Mouse (Mus musculus) megakaryocyte, adult 5-6 weeks (primary cell): Measurements from ENCODE around the gene Slco1a6. TPM values are rescaled to one million over a fixed set of nuclear protein-coding genes. Genes with fewer than 3 reads are reported as not detected.

ENCODE experiments used
- ATAC-seq: 2 replicates; pipeline ENCODE4 v1.8.0; 2016; ENCODE audit warnings: mild to moderate bottlenecking, inconsistent platforms; ENCODE audit not compliant: poor library complexity, severe bottlenecking
- total RNA-seq, 2 experiments: library from RNA; stranded (forward) in 1 of 2; stranded (reverse) in 1 of 2; fragments of 153-499, 151-499 nt in 1 of 2; fragments of 221-1000, 200-1000 nt in 1 of 2; gene quantifications; 2 replicates each; pipeline versions ENCODE4 v1.2.3 to v1.2.4; 2015 to 2017

The Slco1a6 gene
- total RNA-seq, 2 experiments from 2014 or later, result not detected

DNA sequence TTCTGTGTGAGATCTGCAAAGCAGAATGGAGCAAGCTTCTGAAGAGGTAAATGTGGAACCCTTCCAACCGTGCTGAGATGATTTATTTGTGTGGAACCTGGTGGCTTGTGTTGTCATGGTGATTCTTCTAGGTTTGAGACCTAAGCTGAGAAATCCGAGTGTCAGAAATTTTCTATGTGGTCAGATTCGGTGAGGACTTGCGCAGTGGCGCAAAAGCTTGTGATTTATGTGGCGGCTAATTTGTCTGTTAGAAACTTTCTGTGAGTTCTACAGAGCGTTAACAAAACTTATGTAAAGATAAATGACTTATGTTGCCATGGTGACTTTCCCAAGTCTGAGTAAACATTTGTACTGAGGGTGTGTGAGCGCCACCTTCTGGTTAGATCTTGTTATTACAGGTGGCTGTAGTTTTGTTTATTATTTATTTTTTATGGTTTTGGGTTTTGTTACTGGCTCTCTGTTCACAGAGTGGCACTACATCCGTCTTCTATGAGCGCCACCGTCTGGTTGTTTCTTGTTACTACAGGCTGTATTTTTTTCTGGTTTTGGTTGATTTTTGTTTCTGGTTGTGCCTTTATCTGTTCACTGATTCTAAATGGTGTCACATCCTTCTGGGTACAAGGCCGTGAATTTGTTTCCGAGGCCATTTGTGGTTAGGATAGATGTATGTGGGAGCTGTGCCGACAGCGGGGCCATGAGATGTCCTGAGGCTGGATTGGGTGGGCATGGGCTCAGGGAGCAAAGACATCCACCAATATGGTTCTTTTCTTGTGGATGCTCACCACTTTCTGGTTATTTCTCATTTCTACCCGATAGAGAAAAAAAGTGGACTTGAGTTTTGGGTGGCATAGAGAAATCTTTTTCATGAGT lies 167.8 kb downstream of the Slco1a6 start:
- ATAC-seq, result 0 out of 2 replicates have a peak, but pooled peaks have one; percentile 29

DNA sequence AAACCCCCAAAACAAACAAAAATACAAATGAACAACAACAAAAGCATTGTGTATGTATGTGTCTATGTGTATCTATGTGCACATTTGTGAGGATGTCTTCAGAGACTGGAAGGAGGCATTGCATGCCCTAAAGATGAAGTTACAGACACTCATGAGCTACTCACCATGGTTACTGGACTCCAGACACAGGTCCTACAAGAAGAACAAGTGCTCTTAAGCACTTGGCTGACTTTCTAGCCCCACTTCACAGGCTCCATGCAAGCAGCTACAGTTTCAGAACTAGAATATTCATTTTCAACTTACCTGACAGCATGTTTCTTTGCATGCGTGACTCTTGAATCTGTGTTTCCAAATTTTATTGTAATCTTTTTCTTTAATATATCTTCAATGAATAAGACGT lies 172.6 kb downstream of the Slco1a6 start:
- ATAC-seq, result no peak

Other genes with a start within 250 kb of the Slco1a6 start
- not detected in 2 replicates for gene Gm6614, start 197.1 kb downstream of the Slco1a6 start, total RNA-seq (2015)
- not detected in 2 replicates for gene Gm6614, start 197.1 kb downstream of the Slco1a6 start, total RNA-seq (2017)
- gene Iapp, start 89.9 kb upstream of the Slco1a6 start, total RNA-seq (2015), result not detected in 2 replicates
- gene Iapp, start 89.9 kb upstream of the Slco1a6 start, total RNA-seq (2017), result not detected in 2 replicates
- gene Slco1a5, start 114.5 kb upstream of the Slco1a6 start, total RNA-seq (2015), result not detected in 2 replicates
- not detected in 2 replicates for gene Slco1a5, start 114.5 kb upstream of the Slco1a6 start, total RNA-seq (2017)
- 12.3 and 12.7 TPM in 2 replicates for gene Pyroxd1, start 137.1 kb upstream of the Slco1a6 start, total RNA-seq (2015)
- 13.5 and 13.8 TPM in 2 replicates for gene Pyroxd1, start 137.1 kb upstream of the Slco1a6 start, total RNA-seq (2017)
- 31.5 and 35.0 TPM in 2 replicates for gene Recql, start 178.6 kb upstream of the Slco1a6 start, total RNA-seq (2015)
- 32.1 and 50.3 TPM in 2 replicates for gene Recql, start 178.6 kb upstream of the Slco1a6 start, total RNA-seq (2017)
- 26.3 and 27.7 TPM in 2 replicates for gene Golt1b, start 178.7 kb upstream of the Slco1a6 start, total RNA-seq (2015)
- gene Golt1b, start 178.7 kb upstream of the Slco1a6 start, total RNA-seq (2017), result 30.0 and 31.5 TPM in 2 replicates
- gene Spx, start 204.9 kb upstream of the Slco1a6 start, total RNA-seq (2015), result not detected in 2 replicates
- gene Spx, start 204.9 kb upstream of the Slco1a6 start, total RNA-seq (2017), result 0.26 TPM in 1 of 2 replicates, not detected in the other